Mouse (Mus musculus) R1 (cell line): ENCODE results near the gene Umad1.

ENCODE experiments used
- DNase-seq: peaks from one replicate; pipeline ENCODE4 v3.0.0-alpha.2; 2018; ENCODE audit warnings: low read depth, low spot score

Umad1 gene

GRCm38 (mm10) chr6:8259004-8259666, at the start of gene Umad1, which contains the start of the genes Rpa3 and Gm45062:
Gene Umad1 (plus strand): TSS chr6:8259288.
Gene Rpa3 (minus strand): TSS chr6:8259173.
Gene Gm45062 (plus strand): TSS chr6:8259450.
- DNase-seq = peak; percentile 98

- DNase-seq = no peak
Observed at GRCm38 (mm10) chr6:8209866-8210186, 49.3 kb upstream of the Umad1 start.

GRCm38 (mm10) chr6:8210661-8211060, 48.4 kb upstream of the Umad1 start:
- no peak for DNase-seq

- DNase-seq = no peak
Observed at GRCm38 (mm10) chr6:8227035-8227434, 32.1 kb upstream of the Umad1 start.

- no peak for DNase-seq
Observed at GRCm38 (mm10) chr6:8228596-8228995, 30.5 kb upstream of the Umad1 start.

GRCm38 (mm10) chr6:8258316-8258715, 772 bp upstream of the Umad1 start:
- DNase-seq = no peak

GRCm38 (mm10) chr6:8259667-8260044, 568 bp downstream of the Umad1 start:
- DNase-seq = no peak

GRCm38 (mm10) chr6:8271047-8271446, 12.0 kb downstream of the Umad1 start:
- no peak for DNase-seq

GRCm38 (mm10) chr6:8274387-8275054, 15.4 kb downstream of the Umad1 start:
- DNase-seq = peak; percentile 60

GRCm38 (mm10) chr6:8275098-8275497, 16.0 kb downstream of the Umad1 start:
- peak; percentile 58 for DNase-seq

- no peak for DNase-seq
Observed at GRCm38 (mm10) chr6:8276431-8276830, 17.3 kb downstream of the Umad1 start.

GRCm38 (mm10) chr6:8278426-8279002, 19.4 kb downstream of the Umad1 start:
- peak; percentile 31 for DNase-seq

- DNase-seq = no peak
Observed at GRCm38 (mm10) chr6:8283255-8283654, 24.2 kb downstream of the Umad1 start.

- no peak for DNase-seq
Observed at GRCm38 (mm10) chr6:8285401-8285960, 26.4 kb downstream of the Umad1 start.

- DNase-seq = no peak
Observed at GRCm38 (mm10) chr6:8286146-8286545, 27.1 kb downstream of the Umad1 start.

GRCm38 (mm10) chr6:8288755-8289580, 29.9 kb downstream of the Umad1 start:
- no peak for DNase-seq

GRCm38 (mm10) chr6:8294048-8294784, 35.1 kb downstream of the Umad1 start:
- peak; percentile 30 for DNase-seq

GRCm38 (mm10) chr6:8299066-8299863, 40.2 kb downstream of the Umad1 start:
- DNase-seq = no peak

- no peak for DNase-seq
Observed at GRCm38 (mm10) chr6:8307878-8308775, 49.0 kb downstream of the Umad1 start.
